In genomic region chr5:123947041-123947761, GRCm38 (mm10) we compare ENCODE assay signal across 9 mouse cellular contexts. TPM values are rescaled to one million over a fixed set of nuclear protein-coding genes. Genes with fewer than 3 reads are reported as not detected.
DNase-seq lines count a peak whose midpoint lies in the region; ATAC-seq lines count a peak whose summit lies in the region.
"Had no signal": no experiment of that assay in that cellular context is flagged by ENCODE, and none has a peak within 500 bp of the region (broad histone marks: within the 10 kb centered on the region; RNA-seq: fewer than 3 reads in every experiment).

No protein-coding gene starts in this region.

- 48% methylated on average over 7 of the region's 7 CpGs for WGBS in kidney, embryonic 15.5 days

- peak; percentile 20 for DNase-seq in kidney, adult 18-20 months
- peak; percentile 50 to 56 for DNase-seq in B cell, adult 2 months
- peak; percentile 50 for DNase-seq in Muller cell, postnatal 12 days (ENCODE audit: inconsistent ontology term)
- DNase-seq in heart, postnatal 10 days, result peak; percentile 45 to 74
- DNase-seq in retina, postnatal 1 day, result peak; percentile 79
- DNase-seq in yolk sac, embryonic 10.5 days (ENCODE audit: low spot score), result no peak

- H3K36me3 ChIP-seq in kidney, embryonic 15.5 days, result no peaks in the 10 kb centered on the region
- H3K36me3 ChIP-seq: embryonic facial prominence, embryonic 13.5 days; limb, embryonic 15.5 days had no signal

- no peak overlapping the region for H3K4me2 ChIP-seq in kidney, embryonic 15.5 days
- H3K4me2 ChIP-seq: embryonic facial prominence, embryonic 13.5 days; limb, embryonic 15.5 days had no signal

- H3K27ac ChIP-seq in kidney, embryonic 15.5 days, result no peak overlapping the region
- H3K27ac ChIP-seq: embryonic facial prominence, embryonic 13.5 days; limb, embryonic 15.5 days had no signal

- no peaks in the 10 kb centered on the region for H3K9me3 ChIP-seq in kidney, embryonic 15.5 days (replicated peaks)
- H3K9me3 ChIP-seq: embryonic facial prominence, embryonic 13.5 days; limb, embryonic 15.5 days had no signal

- H3K27me3 ChIP-seq in kidney, embryonic 15.5 days, result no peaks in the 10 kb centered on the region
- H3K27me3 ChIP-seq: embryonic facial prominence, embryonic 13.5 days; limb, embryonic 15.5 days had no signal

- no peak for ATAC-seq in kidney, embryonic 15.5 days (replicated peaks; ENCODE audit: low FRiP score)

- H3K9ac ChIP-seq in kidney, embryonic 15.5 days, result no peak overlapping the region
- H3K9ac ChIP-seq: embryonic facial prominence, embryonic 13.5 days; limb, embryonic 15.5 days had no signal

- H3K4me1 ChIP-seq in kidney, embryonic 15.5 days, result no peaks in the 10 kb centered on the region
- H3K4me1 ChIP-seq: embryonic facial prominence, embryonic 13.5 days; limb, embryonic 15.5 days had no signal

- intact Hi-C loops in heart, postnatal 10 days (cut with DNase I), result loop anchor here (1.0 kb wide), 2 partner anchors 45 to 138 kb away; no protein-coding TSS in a partner anchor

- H3K4me3 ChIP-seq in kidney, embryonic 15.5 days (replicated peaks), result no peak overlapping the region
- H3K4me3 ChIP-seq: embryonic facial prominence, embryonic 13.5 days; limb, embryonic 15.5 days had no signal

RNA-seq across cellular contexts. Expression of gene Ccdc62, which starts 16.7 kb away (rescaled TPM):
- polyA plus RNA-seq in kidney, embryonic 15.5 days (2015; fragmentation: Nextera tagmentation; extraction: Ambion mirVana), result 6.0 and 6.9 TPM in 2 replicates
- total RNA-seq in heart, postnatal 10 days (2021), result 1 to 10 TPM; 2.2 to 3.1 TPM

RNA-seq across cellular contexts. Expression of gene Gm43518, which starts 20.0 kb away (rescaled TPM):
- 1.7 and 2.9 TPM in 2 replicates for polyA plus RNA-seq in kidney, embryonic 15.5 days (2015; fragmentation: Nextera tagmentation; extraction: Ambion mirVana)
- under 1 TPM in 1 of 2 experiments, not detected in 1; 0.89 TPM for total RNA-seq in heart, postnatal 10 days (2021)

RNA-seq across cellular contexts. Expression of gene Hip1r, which starts 26.2 kb away (rescaled TPM):
- 18.2 and 20.0 TPM in 2 replicates for polyA plus RNA-seq in kidney, embryonic 15.5 days (2015; fragmentation: Nextera tagmentation; extraction: Ambion mirVana)
- total RNA-seq in heart, postnatal 10 days (2021), result 10 to 100 TPM; 26.1 to 41.6 TPM

RNA-seq across cellular contexts. Expression of gene Denr, which starts 40.2 kb away (rescaled TPM):
- 145 and 164 TPM in 2 replicates for polyA plus RNA-seq in kidney, embryonic 15.5 days (2015; fragmentation: Nextera tagmentation; extraction: Ambion mirVana)
- 10 to 100 TPM; 53.4 to 54.2 TPM for total RNA-seq in heart, postnatal 10 days (2021)
